Mouse (Mus musculus) CD4-positive, CD25-positive, alpha-beta regulatory T cell (primary cell): ENCODE results near the gene Bend4. TPM values are rescaled to one million over a fixed set of nuclear protein-coding genes. Genes with fewer than 3 reads are reported as not detected.

ENCODE experiments used
- polyA plus RNA-seq: library from polyadenylated mRNA; unstranded; fragments of 100-300 nt; shearing (Covaris generic); gene quantifications from one replicate; pipeline ENCODE4 v1.2.1, GENCODE M21; 2017

Bend4 gene
- 0.22 TPM for polyA plus RNA-seq

GRCm38 (mm10) chr5:67427443-67428360 lies at the start of gene Bend4:
Gene Bend4, minus strand, starts transcription at chr5:67428310.

Other genes with a start within 250 kb of the Bend4 start
- gene Tmem33, start 167.7 kb downstream of the Bend4 start, polyA plus RNA-seq, result 77.5 TPM
- gene Slc30a9, start 121.4 kb downstream of the Bend4 start, polyA plus RNA-seq, result 76.1 TPM
- 0.08 TPM for gene Shisa3, start 179.6 kb upstream of the Bend4 start, polyA plus RNA-seq